Mouse (Mus musculus) 3134 (cell line): ENCODE results near the gene Ube2z.

Experiments used
- DNase-seq: peaks from one replicate; pipeline ENCODE4 v3.0.0-alpha.2; 2011; ENCODE audit warnings: low spot score; ENCODE audit not compliant: insufficient read length; ENCODE audit errors: extremely low read depth

Ube2z gene

DNA sequence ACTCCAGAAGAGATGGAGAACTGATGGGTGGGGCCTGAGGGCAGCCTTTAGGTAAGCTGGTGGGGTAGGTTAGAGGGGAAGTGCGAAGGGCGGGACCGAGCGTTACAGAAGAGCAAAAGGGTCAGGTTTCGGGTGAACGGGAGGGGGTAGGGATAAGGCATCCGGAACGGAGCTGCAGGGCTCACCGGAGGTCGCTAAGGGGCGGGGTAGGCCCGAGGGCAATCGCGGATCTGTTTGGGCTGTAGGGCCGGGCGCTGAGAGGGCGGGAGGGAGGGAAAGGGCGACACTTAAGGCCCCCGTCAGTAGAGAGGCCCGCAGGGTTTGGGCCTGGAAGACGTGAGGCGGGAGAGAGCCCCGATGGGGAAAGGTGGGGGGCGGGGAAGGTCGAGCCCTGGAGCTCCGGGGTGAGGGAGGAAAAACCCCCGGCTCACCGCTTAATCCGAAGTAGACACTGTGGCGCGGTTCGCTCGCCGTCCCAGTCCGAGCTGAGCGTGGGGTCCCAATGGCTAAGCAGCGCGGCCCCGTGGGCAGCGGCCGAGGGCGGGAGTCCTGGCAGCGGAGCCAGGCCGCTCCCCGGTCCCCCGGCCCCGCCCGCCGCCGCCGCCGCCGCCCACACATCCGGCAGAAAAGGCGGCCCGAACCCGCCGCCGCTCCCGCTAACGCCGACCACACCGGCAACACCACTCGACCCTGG, 520 bp downstream of the Ube2z start:
- peak; percentile 70 for DNase-seq

DNA sequence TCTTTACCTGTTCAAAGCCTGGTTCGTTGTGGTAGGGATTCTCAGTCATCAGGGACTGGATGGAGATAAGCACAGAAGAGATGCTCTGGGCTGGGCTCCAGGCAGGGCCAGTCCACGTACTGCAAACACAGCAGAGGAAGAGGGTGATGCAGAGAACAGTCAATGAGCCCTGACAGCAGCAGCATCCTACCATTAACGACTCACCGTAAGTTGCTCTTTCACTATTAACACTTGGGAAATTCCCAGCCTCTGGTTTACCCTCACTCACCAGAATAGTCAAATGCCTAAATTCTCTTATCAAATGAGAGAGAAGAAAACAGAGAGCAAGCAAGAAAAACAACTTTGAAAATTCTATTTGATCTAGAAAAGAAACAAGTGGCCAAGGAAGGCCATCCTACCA, 6.9 kb downstream of the Ube2z start:
- no peak for DNase-seq

DNA sequence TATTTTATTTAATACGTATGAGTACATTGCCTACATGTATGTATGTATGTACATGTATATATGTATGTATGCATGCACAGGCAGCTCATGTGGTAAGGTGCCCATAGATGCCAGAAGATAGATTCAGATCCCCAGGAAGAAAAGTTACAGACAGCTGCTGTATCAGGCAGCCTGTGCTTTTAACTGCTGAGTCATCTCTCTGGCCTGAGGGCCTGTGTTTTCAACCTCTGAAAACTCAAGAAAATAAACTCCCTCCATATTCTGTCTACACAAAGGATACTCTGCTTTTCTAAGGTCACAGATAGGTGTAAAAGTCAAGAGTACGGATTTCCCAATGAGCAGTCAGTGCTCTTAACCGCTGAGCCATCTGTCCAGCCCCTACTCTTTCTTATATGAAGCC, 14.3 kb downstream of the Ube2z start:
- no peak for DNase-seq

DNA sequence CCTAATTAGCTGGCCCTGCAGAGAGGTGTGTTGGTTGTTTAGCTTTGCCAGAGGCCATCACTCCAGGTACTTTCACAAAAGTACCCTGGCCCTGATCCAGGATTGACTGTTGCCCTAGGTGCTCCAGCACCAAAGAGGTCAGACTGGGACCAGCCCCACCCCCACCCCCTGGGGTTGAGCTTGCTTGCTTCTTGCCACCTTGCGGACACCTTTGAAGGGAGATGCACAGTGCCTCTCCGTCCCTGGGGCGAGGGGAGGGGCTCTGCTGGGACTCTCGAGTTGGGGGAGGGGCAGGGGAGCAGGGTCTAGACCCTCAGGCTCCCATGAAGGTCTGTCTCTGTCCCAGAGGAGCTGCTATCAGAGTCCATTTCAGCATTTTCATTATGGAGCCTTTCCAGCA, 15.2 kb downstream of the Ube2z start:
- no peak for DNase-seq

DNA sequence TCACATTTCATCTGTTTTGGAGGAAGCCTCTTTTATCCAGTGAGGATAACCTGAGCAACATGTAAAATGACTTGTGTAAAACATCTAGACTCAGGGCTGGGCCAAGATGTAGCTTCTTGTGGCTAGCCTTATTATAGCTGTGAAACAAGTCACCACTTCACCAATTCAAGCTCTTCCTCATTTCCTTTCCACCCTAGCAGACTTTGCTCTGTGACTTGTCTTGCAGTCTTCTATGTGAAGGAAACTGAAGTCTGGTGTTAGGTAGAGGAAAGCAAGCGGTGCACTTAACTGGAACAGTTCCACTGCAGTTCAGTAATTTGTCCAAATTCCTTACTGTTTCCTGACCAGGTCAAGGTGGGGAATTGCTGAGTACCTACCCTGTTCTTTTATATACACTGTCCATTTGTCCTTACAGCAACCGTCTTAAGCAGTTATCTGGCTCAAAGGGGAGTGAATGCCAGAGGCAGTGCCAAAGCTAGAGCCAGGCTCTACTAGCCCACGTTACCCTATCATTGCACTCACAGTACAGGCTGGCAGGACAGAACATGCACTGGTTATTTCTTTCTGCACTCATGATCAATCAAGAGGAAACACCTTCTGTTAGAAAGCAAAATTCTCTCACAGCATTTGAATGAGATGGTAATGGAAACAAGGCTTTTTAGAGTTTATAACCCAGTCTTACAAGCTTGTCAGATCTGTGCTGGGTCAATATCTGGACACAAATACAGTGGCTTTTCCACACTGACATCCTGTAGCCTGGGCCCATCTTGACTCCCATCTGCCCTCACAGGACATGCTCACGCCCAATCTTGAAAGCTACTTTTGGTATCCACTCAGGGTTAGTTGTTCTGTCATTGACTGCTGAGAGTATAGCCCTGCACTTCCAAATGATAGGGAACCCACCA, 17.5 kb downstream of the Ube2z start:
- no peak for DNase-seq

DNA sequence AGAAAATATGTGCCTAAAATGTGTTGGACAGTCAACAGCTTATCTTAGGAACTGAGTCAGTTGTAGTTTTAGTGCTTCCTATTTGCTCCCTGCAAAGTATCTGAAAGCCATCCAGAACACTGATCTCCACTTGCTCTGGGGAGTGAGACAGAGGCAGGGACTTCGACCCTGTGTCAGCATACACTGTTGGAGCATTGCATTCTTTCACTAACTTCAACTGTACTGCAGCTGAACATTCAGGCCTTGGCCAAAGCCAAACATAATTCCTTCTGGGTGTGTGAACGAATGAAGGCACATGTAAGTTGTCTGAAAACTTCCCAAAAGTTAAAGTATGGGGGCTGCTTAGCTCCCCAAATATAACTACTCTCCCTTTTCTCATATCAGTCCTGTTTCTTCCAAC, 18.4 kb downstream of the Ube2z start:
- DNase-seq, result no peak

DNA sequence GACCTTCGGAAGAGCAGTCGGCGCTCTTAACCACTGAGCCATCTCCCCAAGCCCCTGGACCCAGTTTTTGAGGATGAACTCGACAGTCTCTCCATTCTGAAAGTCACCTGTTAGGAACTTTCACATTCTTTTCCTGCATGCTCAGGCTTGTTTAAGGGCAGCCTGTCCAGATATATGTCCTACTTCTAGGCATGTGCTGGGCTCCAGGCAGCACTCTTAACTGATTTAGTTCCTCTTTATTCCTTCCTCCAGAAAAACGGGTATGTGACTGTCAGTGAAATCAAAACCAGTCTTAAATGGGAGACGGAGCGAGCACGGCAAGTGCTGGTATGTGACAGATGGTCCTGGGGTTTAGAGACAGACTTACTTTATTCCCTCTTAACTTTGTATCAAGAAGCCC, 19.2 kb downstream of the Ube2z start:
- no peak for DNase-seq

DNA sequence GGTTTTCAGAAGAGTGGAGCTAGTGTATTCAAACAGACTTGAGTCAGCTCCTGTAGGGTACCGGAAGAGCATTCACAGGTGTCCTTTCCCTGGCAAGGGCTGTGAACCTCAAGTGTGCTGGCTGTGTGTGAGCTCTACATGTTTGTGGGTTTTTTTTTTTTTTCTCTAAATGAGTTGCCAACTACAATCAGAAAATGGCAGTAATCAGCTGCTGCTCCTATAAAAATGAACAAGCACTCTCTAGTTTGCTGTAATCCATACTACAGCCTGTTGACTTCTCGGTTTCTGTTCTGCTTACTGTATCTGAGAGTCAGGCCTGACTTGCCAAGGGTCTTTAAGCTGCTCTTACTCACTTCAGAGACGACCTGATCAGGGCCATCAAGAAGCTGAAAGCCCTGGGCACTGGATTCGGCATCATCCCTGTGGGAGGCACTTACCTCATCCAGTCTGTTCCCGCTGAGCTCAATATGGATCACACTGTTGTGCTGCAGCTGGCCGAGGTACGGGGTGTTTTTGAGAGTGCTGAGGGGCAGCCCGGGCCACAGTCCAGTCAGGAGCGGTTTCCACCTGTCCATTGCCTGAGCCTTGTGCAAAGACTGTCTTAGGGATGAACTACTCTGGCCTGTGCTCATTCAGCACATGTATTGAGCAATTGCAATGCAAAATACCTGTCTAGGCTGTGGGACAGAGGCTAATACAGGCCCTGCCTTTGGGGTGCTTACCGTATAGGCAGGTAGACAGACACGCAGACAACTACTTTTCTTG, 20.2 kb downstream of the Ube2z start:
- no peak for DNase-seq

DNA sequence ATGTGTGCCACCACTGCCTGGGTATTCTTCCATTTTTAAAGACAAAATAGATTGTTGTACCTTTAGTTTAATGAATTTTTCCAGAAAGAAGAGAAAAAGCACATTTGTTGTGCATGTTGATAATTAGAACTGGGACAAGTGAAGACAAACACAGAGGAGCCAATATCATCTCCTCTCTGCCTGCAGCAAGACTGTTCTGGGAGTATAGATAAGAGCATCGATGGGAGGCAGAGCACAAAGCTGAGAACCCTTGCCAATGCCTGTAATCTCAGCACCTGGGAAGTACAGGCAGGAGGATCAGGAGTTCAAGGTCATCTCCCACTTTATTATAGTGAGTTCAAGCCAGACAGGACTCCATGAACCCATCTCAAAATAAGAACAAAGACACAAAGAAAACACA, 26.6 kb downstream of the Ube2z start:
- DNase-seq, result no peak

DNA sequence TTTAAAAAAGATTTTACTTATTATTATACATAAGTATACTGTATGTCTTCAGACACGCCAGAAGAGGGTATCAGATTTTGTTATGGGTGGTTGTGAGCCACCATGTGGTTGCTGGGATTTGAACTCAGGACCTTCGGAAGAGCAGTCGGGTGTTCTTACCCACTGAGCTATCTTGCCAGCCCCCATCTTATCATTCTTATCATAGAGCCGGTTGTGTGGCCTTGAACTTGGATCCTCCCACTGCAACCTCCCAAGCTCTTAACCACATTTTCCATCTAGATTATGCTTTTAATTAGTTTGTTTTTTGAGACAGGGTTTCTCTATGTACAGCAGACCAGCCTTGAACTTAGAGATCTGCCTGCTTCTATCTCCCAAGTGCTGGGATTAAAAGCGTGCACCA, 27.7 kb downstream of the Ube2z start:
- DNase-seq, result no peak

DNA sequence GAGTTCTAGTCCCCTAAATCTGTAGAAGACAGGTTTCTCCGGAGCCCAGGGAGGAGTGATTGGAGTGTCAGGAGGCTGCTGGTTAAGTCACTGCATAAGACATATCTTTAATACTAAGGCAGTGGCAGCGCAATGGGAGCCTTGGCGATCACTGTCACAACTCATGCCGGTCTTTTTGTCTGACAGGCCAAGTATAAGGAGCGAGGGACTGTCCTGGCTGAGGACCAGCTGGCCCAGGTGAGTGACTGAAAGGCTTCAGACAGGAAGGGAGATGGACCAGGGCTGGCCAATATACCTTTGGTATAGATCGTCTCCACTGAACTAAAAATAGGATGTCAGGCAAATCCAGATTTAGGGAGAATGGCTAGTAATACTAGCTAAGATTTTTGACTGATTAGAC, 30.1 kb downstream of the Ube2z start:
- DNase-seq, result no peak

DNA sequence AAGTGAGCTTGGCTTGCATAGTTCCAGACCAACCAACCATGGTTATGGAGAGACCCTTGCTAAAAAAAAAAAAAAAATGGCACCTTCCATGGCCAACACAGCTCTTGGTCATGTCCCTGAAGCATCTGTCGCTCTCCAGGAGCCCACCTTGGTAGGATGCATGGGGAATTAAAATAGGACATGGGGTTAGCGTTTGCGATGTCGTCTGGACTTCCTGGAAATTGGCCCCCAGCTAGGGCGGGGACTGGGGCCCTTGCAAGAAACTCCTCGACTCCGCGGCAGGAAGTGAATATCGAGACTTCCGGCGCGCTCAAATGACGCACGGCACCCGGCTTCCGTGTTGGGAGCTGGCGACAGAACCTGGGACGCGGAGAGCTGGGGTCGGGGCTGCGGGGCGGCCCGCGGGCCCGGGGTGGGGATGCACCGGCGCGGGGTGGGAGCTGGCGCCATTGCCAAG, 30.6 kb downstream of the Ube2z start, which contains the start of gene Snf8:
Snf8 (plus strand) TSS at position 290 of the 457 bp plus-strand sequence.
- DNase-seq, result peak; percentile 86

DNA sequence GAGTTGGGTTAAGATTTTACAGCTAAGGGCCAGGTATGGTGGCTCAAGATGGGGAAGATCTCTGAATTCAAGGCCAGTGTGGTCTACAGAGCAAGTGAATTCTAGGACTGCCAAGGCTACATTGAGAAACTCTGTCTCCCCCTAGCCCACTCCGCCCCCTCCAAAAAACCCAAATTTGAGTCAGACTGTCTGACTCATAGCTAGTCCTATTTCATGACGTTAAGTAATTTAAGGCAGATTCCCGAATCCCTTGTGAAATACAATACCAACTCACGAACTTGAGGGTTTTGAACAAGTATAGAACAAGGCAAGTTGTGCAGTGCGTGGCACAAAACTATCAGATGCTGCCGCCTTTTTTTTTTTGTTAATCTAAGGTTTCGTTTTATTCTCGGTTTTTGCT, 31.1 kb downstream of the Ube2z start:
- DNase-seq, result no peak

DNA sequence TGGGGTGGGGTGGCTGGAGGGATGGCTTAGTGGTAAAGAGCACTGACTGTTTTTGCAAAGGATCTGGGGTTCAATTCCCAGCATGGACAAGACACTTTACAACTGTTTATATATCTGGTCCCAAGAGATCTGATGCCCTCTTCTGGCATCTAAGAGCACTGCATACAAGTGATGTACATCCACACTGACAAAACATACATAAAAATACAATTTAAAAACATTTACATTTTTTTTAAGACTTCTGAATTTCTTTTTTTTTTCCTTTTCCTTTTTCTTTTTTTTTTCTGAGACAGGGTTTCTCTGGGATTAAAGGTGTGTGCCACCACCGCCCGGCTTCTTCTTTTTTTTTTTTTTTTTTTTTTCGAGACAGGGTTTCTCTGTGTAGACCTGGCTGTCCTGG, 31.9 kb downstream of the Ube2z start:
- peak; percentile 31 for DNase-seq

DNA sequence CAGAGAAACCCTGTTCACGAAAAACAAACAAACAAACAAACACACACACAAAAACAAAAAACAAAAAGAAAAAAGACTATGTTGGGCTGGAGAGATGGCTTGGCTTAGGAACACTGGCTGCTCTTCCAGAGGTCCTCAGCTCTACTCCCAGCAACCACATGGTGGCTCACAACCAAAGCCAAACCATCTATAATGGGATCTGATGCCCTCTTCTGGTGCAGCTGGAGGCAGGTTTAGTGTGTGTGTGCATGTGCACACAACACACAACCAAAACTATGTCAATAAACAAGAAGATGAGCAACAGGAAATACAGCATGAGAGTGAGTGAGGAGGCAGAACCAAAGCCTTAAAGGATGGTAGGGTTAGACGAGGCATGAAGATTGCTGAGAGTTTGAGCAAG, 33.5 kb downstream of the Ube2z start:
- DNase-seq, result no peak

DNA sequence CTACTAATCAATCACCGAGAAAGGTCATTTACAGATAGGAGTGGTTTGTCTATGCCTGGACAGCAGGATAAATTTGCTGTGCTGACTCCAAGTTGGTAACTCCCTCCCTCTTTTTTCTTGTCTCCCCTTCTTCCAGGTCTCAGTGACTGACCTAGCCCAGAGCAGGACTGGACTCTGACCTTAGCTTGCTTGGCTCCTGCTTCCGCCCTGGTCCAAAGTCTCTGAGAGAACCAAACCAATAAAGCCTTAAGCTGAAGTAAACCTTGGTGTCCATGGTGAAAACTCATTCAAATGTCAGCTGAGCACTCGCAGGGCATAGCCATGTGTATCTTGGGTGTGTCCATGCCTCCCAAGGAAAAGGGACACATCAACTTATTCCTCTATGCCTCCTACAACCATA, 34.6 kb downstream of the Ube2z start:
- no peak for DNase-seq

DNA sequence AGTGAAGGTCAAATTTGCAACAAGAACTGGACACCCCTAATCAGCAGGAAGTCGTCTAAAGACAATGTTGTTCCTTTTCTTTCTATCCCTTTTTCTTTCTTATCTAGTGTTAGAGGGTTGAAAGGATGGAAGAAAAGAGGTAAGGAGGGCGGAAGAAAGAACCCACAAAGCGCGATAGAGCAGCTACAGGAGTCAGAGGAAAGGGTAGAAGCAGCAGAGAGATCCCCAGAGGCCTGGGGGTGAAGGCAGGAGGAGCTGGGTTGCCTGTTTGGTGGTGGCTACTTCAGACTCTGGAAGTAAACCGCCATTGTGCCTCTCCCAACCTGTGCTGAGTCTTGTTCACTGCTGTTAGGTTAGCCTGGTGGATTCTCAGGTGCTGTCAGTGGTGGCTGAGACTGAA, 37.1 kb downstream of the Ube2z start:
- DNase-seq, result no peak

DNA sequence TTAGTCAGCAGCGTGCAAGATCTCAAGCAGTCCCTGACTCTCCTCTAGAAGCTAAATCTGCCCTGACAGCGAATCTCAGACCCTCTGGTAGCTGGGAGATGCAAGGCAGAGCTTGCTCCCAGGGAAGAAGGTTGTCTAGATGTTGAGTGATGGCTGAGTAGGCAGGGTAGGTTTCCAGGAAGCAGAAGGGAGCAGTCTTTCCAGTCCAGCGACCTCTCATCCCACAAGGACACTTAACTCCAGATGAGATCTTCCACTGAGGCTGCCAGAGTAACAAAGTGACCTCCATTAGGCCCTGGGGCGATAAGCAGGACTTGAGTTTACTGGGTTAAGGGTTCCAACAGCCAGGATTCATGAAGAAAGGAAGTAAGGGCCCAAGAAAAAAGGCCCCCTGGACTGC, 44.6 kb downstream of the Ube2z start:
- DNase-seq, result no peak

DNA sequence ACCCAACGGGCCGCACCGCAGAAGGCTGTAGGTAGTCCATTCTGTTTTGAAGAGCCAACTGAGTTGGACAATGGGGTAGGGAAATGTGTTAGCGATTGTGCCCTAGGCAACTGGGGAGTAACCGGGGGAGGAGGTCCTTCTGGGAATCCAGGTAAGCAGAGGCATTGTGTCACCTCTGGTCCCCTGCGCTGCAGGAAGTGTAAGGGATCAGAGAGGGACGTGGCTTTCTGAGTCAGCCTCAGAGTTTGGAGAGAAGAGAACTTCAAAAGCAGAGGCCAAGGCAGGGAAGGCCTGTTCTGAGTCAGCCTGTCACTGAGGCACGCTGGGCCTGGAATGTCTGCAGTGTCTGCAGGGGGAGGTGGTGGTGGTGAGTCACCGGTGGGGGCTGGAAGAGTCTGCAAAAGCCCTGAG, 47.2 kb downstream of the Ube2z start:
- DNase-seq, result peak; percentile 87

DNA sequence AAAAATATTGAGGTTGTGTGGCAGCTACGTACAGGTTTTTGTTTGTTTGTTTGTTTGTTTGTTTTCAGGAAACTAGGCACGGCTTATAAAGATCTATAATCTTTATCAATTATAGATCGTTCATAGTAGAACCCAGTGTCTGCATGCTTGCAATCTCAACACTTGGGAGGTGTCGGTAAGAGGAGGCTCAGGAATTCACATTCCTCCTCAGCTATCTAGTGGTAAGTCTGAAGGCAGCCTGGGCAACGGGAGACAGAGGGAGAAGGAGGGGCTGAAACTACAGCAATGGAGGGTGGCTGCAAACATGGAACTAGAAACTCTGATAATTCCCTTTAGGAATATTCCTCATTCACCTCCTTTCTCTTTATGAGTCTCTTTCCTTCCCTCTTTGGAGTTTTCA, 49.8 kb downstream of the Ube2z start:
- DNase-seq, result no peak

DNA sequence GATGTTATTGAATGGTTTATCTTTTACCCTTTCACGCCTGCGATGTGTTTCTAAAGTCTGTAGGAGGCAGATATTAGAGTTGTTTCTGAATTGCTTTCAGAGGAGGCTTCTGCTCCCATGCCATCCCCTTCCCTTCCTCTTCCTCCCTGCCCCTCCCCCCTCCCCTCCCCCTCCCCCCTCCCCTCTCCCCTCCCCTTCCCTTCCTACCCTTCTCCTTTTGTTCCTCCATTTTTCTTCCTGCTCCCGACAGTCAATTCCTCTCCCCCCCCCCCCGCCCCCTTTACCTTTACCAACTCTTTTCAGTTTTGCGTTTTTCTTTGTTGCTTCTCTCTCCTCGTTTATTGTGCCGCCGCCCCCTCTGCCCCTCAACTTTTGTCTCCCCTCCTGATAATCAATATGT, 53.2 kb downstream of the Ube2z start:
- DNase-seq, result no peak
